Mouse (Mus musculus): ENCODE results near the gene Galnt4. TPM values are rescaled to one million over a fixed set of nuclear protein-coding genes. Genes with fewer than 3 reads are reported as not detected.
A peak's percentile ranks its signal among the peaks of the same experiment; 100 is the strongest.
"Not testable (repeated sequence)": the region's sequence is repeated elsewhere in the genome, so short reads cannot be mapped to it uniquely, and the experiment has no call there.

The Galnt4 gene
- polyA plus RNA-seq, 1 experiment from 2014 or later = 6.7 TPM

DNA sequence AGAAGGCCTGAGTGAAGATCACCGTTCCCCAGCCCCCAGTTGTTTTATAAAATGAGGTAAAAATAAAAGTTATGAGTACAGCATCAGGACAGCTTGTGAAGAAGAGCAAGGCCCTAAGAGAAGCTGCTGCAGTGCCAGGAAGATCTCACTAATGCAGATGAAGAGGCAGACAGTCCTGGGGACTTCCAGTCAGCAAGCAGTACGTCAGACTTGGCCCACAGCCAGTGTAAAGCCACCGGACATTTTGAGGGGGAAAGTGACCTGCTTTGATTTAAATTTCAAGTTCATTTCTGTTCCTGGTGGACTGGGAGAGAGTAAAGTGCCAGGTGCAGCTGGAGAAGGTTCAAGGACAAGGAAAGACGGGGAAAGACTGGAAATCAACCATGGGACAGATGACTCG lies 28.4 kb downstream of the Galnt4 start:
- Histone ChIP-seq H3K27me3 (no peaks in the 10 kb centered on the region), H3K9me3 (replicated peaks) (no peaks in the 10 kb centered on the region), H3K36me3 (peaks cover 21% of the 10 kb centered on the region; the same call in 1 of the 2 replicates), H3K27ac (no peak overlapping the region), H3K4me2 (replicated peaks) (no peak overlapping the region), H3K9ac (no peak overlapping the region), H3K4me1 (peaks cover 11% of the 10 kb centered on the region), H3K4me3 (no peak overlapping the region)
- 70% methylated on average over 5 of the region's 5 CpGs for WGBS
- no peak for ATAC-seq (ENCODE audit: low FRiP score)

DNA sequence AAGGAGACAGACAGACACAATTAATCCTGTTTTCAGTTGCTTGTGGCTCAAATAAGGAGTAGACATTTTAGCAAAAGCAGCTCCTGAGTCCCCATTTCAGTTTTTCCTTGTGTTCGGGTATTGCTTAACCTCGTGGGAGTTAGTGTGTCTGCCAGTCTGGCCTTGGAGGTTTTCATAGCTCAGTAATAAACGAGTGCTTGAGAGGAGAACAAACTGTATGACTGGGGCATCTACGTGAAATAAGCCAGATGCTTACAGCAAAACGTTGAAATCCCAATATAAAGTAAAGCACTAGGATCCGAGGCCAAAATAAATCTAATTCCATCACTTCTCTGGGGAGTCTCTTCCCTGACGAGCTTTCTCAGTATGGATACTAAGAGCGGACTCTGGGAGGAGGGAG lies 37.7 kb downstream of the Galnt4 start:
- Histone ChIP-seq H3K36me3 (0 out of 2 replicates have a peak, but pooled peaks cover 10% of the 10 kb centered on the region), H3K4me3 (no peak overlapping the region), H3K4me1 (no peaks in the 10 kb centered on the region), H3K27me3 (no peaks in the 10 kb centered on the region), H3K4me2 (replicated peaks) (no peak overlapping the region), H3K9ac (no peak overlapping the region), H3K27ac (no peak overlapping the region), H3K9me3 (replicated peaks) (no peaks in the 10 kb centered on the region)
- no peak for ATAC-seq (ENCODE audit: low FRiP score)
- 87% methylated on average over 8 of the region's 8 CpGs for WGBS

DNA sequence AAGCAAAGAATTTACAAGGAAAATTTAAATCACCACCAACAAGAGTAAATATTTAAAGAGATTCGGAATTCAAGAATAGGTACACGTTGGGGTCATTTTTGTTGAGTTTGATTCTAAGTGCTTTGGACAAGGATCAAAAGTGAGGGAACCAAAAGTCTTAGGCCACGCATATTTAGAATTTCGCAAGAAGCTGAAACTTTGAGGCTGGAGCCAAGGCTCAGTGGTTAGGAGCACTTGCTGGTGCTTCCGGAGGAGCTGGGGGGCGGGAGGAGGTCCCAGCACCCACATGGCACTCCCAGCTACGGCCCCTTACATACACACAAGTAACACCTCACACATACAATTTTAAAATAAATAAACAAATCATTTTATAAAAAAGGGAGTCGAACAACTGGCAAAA lies 38.6 kb downstream of the Galnt4 start:
- no peak overlapping the region for H3K9ac ChIP-seq
- H3K9me3 ChIP-seq (replicated peaks) = no peaks in the 10 kb centered on the region
- no peak for ATAC-seq (ENCODE audit: low FRiP score)
- no peak overlapping the region for H3K4me3 ChIP-seq
- H3K36me3 ChIP-seq = 0 out of 2 replicates have a peak, but pooled peaks cover 10% of the 10 kb centered on the region
- no peaks in the 10 kb centered on the region for H3K27me3 ChIP-seq
- WGBS = 93% methylated on average over 8 of the region's 8 CpGs
- H3K27ac ChIP-seq = no peak overlapping the region
- no peak overlapping the region for H3K4me2 ChIP-seq (replicated peaks)
- H3K4me1 ChIP-seq = no peaks in the 10 kb centered on the region

DNA sequence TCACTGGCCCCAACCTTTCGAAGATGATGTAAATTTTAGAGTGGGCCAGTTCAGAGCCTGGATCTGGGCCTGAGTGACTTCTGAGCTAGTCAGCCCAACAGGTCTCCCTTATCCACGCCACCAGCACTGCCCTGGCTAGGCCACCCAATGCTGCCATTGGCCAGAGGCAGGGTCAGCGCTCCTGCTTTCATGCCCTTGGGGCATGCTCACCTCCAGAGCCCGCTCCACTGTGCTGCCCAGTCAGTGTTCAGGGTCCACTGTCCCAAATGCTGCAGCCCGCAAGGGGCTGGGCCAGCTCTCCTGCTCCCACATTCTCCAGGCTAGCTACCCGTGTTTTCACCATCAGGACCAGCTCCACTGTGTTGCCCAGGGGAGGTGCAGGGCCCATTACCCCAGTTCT lies 42.1 kb downstream of the Galnt4 start:
- H3K27me3 ChIP-seq = no peaks in the 10 kb centered on the region
- H3K4me3 ChIP-seq = no peak overlapping the region
- 91% methylated on average over 6 of the region's 6 CpGs for WGBS
- H3K9ac ChIP-seq = no peak overlapping the region
- H3K36me3 ChIP-seq = 0 out of 2 replicates have a peak, but pooled peaks cover 10% of the 10 kb centered on the region
- H3K4me1 ChIP-seq = no peaks in the 10 kb centered on the region
- no peak for ATAC-seq (ENCODE audit: low FRiP score)
- no peaks in the 10 kb centered on the region for H3K9me3 ChIP-seq (replicated peaks)
- no peak overlapping the region for H3K4me2 ChIP-seq (replicated peaks)
- no peak overlapping the region for H3K27ac ChIP-seq

DNA sequence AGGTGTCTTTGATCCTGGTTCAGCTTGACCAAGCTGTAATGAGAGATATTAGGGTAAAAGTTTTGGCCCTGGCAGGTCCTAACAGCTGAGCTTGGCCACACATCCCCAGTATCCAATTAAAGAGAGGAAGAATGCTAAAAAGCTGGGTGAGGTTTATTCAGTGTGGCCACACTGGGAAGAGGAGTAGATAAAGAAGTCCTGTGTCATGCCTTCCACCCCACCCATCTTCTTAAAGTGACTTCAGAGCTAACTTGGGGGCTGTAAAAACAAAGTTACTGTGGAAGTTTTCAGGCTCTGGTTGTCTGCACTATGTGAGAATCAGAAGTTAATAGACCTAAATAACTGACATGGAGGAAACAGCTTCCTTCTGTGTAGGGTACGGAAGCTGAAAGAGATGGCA lies 43.6 kb downstream of the Galnt4 start:
- 98% methylated on average over 1 of the region's 1 CpGs for WGBS
- Histone ChIP-seq H3K9me3 (replicated peaks) (no peaks in the 10 kb centered on the region), H3K27me3 (no peaks in the 10 kb centered on the region), H3K4me2 (replicated peaks) (no peak overlapping the region), H3K9ac (no peak overlapping the region), H3K4me3 (no peak overlapping the region), H3K27ac (no peak overlapping the region), H3K4me1 (no peaks in the 10 kb centered on the region), H3K36me3 (peaks cover 8% of the 10 kb centered on the region; the same call in 1 of the 2 replicates)
- ATAC-seq (ENCODE audit: low FRiP score) = no peak

DNA sequence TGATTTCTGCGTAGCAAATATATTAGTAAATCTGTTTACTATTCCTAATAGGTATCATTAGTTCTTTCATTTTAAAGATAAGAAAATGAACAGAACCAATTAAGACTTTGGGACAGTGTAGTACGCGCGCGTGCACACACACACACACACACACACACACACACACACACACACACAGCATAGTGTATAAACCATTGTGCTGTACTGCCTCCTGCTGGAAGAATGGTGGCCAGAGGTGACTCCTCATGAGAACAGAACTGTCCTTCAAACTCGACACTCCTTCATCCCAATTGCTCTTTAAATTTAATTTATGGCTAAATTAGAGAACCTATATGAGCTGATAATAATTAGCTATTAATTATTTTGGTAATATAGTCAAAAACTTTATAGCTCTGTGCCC lies 44.1 kb downstream of the Galnt4 start:
- Histone ChIP-seq H3K36me3 (peaks cover 12% of the 10 kb centered on the region), H3K4me3 (no peak overlapping the region)
- no peak for ATAC-seq (ENCODE audit: low FRiP score)

DNA sequence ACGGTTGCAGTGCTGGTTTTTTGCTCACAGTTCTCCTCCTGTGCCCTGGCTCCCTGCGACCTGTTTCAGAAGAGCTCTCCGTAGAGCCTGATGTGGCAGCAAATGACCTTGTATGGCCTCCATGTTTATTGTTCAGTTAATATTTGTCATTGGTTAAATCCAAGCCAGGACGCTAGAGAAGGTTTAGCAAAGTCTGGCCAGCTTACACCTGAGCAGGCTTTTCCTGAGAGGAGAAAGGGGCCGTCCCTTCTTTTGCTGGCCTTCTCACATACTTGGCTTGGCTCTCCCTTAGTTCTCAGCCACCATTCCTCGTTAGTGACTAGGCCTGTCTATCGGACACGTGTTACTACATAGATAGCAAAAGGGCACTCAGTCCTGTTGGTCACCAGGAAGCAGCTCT lies 46.7 kb downstream of the Galnt4 start:
- H3K27ac ChIP-seq = no peak overlapping the region
- ATAC-seq (ENCODE audit: low FRiP score) = no peak
- no peaks in the 10 kb centered on the region for H3K27me3 ChIP-seq
- H3K9ac ChIP-seq = no peak overlapping the region
- H3K4me3 ChIP-seq = no peak overlapping the region
- H3K4me2 ChIP-seq (replicated peaks) = no peak overlapping the region
- 89% methylated on average over 8 of the region's 8 CpGs for WGBS
- peaks cover 17% of the 10 kb centered on the region for H3K36me3 ChIP-seq
- no peaks in the 10 kb centered on the region for H3K4me1 ChIP-seq
- H3K9me3 ChIP-seq (replicated peaks) = no peaks in the 10 kb centered on the region

More for the DNA sequence above, 44.1 kb downstream of the Galnt4 start:
- Histone ChIP-seq H3K9me3 (replicated peaks) (no peaks in the 10 kb centered on the region), H3K27me3 (no peaks in the 10 kb centered on the region), H3K4me2 (replicated peaks) (no peak overlapping the region), H3K27ac (no peak overlapping the region), H3K4me1 (no peaks in the 10 kb centered on the region), H3K9ac (no peak overlapping the region)
- WGBS = 94% methylated on average over 6 of the region's 6 CpGs

DNA sequence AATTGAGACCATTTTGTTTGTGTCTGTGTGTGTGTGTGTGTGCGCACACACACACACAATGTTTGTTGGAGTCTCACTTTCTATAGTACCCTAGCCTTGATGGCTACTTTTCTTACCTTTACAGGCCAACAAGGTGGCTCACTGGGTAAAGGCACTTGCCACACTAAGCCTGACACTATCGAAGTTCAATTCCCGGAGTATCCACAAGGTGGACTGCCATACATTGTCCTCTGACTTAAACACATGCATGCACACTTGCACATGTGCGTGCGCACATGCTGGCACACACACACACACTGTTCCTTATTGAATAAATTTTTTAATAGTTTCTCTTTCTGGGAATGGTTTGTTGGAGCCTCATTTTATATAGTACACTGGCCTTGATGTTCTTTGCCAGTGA lies 48.8 kb downstream of the Galnt4 start:
- Histone ChIP-seq H3K27me3 (no peaks in the 10 kb centered on the region), H3K4me1 (no peaks in the 10 kb centered on the region), H3K27ac (no peak overlapping the region), H3K36me3 (peaks cover 16% of the 10 kb centered on the region), H3K4me2 (replicated peaks) (no peak overlapping the region), H3K4me3 (no peak overlapping the region), H3K9me3 (replicated peaks) (no peaks in the 10 kb centered on the region), H3K9ac (no peak overlapping the region)
- no peak for ATAC-seq (ENCODE audit: low FRiP score)
- 92% methylated on average over 5 of the region's 5 CpGs for WGBS

DNA sequence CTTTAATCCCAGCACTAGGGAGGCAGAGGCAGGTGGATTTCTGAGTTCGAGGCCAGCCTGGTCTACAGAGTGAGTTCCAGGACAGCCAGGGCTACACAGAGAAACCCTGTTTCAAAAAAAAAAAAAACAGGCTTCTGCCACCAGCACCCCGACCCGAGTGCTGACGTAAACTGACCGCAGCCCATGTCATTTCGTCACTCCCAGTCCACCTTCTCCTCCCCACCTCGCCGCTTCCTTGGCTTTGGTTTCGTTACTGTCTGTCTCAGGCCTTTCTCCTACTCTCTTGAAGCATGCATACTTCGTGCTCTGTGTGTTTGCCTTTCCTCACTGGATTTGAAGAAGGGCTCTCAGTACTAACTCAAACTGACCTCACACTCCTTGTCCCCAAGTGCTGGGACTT lies 49.7 kb downstream of the Galnt4 start:
- not testable (repeated sequence) for H3K4me3 ChIP-seq; H3K9ac ChIP-seq; H3K27ac ChIP-seq; ATAC-seq (ENCODE audit: low FRiP score); H3K4me1 ChIP-seq; H3K4me2 ChIP-seq (replicated peaks); H3K27me3 ChIP-seq; H3K9me3 ChIP-seq (replicated peaks)
- peaks cover 16% of the 10 kb centered on the region for H3K36me3 ChIP-seq
- 96% methylated on average over 10 of the region's 10 CpGs for WGBS

DNA sequence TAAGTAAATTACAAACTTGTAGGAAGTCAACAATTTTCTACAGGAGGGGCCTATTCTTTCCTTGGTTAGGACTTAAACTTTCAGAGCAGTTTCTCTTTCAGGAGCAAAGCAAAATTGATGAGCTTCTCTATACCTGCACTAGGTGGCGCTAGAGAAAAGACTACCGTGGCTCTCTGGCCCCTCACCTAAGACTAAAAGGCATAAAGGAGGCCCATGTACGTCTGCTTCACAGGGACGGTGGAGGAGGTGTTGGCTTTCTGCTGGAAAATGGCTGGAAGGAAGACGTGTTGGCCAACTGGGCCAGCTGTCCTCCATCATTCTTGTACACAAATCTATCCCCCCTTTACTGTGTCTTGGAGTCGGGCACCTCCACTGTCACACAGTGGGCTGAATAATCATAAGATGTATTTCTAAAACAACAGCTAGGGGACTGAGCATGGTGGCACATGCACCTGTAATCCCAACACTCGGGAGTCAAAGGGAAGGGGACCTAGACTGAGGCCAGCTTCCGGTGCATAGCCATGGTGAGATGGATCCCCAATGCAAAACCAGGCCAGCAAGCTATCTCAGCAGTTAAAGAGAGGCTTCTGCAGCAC lies 54.1 kb downstream of the Galnt4 start:
- H3K4me2 ChIP-seq (replicated peaks) = no peak overlapping the region
- no peaks in the 10 kb centered on the region for H3K27me3 ChIP-seq
- H3K4me1 ChIP-seq = 0 out of 2 replicates have a peak, but pooled peaks cover 2% of the 10 kb centered on the region
- H3K9me3 ChIP-seq (replicated peaks) = no peaks in the 10 kb centered on the region
- no peak overlapping the region for H3K4me3 ChIP-seq
- ATAC-seq (ENCODE audit: low FRiP score) = peak; percentile 51
- no peak overlapping the region for H3K9ac ChIP-seq
- no peak overlapping the region for H3K27ac ChIP-seq
- peaks cover 9% of the 10 kb centered on the region; the same call in 1 of the 2 replicates for H3K36me3 ChIP-seq
- 38% methylated on average over 8 of the region's 8 CpGs for WGBS

Other genes starting within 250 kb of the Galnt4 start
- 151 and 160 TPM in 2 replicates for gene Atp2b1, start 193.8 kb upstream of the Galnt4 start, polyA plus RNA-seq (2016; fragmentation: Nextera tagmentation; extraction: Ambion mirVana)
- 20.2 and 21.4 TPM in 2 replicates for gene Poc1b, start 1.1 kb upstream of the Galnt4 start, polyA plus RNA-seq (2016; fragmentation: Nextera tagmentation; extraction: Ambion mirVana)
- gene Phxr2, start 18.2 kb downstream of the Galnt4 start, polyA plus RNA-seq (2016; fragmentation: Nextera tagmentation; extraction: Ambion mirVana) = 0.18 TPM in 1 of 2 replicates, not detected in the other
- 38.3 and 39.6 TPM in 2 replicates for gene Dusp6, start 155.1 kb downstream of the Galnt4 start, polyA plus RNA-seq (2016; fragmentation: Nextera tagmentation; extraction: Ambion mirVana)

All from hindbrain, embryonic 12.5 days (tissue).